Mouse (Mus musculus) retina, postnatal 7 days (tissue): Measurements from ENCODE around the gene Tctex1d4.
A peak's percentile ranks its signal among the peaks of the same experiment; 100 is the strongest.

Experiments
- DNase-seq: peaks from one replicate; pipeline ENCODE4 v3.0.0-alpha.2; 2012; ENCODE audit warnings: low read depth, low spot score

Tctex1d4 gene

DNA sequence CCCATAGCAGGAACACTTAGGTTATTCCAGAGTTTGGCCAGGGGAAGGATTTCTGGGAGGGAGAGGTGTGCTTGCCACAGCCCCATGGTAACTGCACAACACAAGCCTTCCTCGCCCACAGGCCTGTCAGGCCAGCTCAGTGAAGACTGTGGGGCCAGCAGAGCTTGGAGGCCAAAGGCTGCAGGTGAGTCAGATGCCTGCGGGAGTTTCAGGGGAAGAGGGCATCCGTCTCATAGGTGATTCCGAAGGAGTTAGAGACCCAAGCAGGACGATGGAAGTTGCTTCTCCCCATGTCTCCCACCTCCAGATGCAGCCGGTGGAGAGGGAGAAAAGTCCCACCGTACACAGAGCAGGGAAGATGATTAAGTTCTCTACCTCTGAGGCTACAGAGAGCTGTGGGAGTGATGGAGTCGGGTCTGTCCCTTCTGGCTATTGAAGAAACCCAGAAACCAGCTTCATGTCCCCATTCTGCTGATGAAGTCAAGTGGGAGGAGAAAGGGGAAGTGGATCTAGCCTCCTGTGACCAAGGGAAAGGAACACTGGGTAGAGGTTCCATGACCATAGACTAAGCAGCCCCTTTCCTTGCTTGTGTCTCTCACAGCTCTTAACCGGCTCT lies at the start of gene Tctex1d4:
Gene Tctex1d4 (plus strand): TSS at position 120 of the 616 bp plus-strand sequence.
- no peak for DNase-seq

GRCm38 (mm10) chr4:117087948-117088640 lies 38.5 kb upstream of the Tctex1d4 start:
- no peak for DNase-seq

GRCm38 (mm10) chr4:117090586-117090985 lies 36.0 kb upstream of the Tctex1d4 start:
- DNase-seq, result no peak

DNA sequence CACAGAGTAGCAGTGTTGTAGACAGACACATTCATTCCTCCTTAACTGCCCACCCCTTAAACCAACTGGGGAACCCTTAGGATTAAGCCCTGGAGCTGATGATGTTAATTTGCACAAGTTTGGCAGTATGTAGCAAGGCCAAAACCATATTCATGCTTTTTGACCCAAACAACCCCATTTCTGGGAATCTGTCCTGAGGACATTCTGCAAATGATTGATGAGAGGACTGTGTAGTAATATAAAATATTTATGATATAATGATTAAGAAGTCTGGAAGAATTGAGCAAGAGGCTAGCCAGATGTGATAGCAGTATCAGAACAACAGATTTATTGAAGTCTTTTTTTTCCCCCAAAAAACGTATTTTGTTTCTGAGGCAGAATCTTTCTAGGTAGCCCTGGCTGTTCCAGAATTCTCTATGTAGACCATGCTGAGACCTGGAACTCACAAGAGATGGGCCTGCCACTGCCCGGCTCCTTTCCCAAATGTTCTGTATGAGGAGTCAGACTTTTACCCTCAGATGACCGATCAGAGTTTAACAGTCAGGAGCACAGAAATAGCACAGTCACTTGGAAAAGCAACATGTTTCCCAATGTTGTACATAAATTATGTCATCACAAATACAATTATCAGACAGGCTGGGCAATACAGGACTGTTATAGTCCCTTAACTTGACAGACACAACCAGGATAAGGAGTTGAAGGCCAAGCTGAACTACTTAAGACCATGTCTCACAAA lies 31.8 kb upstream of the Tctex1d4 start:
- DNase-seq, result no peak

DNA sequence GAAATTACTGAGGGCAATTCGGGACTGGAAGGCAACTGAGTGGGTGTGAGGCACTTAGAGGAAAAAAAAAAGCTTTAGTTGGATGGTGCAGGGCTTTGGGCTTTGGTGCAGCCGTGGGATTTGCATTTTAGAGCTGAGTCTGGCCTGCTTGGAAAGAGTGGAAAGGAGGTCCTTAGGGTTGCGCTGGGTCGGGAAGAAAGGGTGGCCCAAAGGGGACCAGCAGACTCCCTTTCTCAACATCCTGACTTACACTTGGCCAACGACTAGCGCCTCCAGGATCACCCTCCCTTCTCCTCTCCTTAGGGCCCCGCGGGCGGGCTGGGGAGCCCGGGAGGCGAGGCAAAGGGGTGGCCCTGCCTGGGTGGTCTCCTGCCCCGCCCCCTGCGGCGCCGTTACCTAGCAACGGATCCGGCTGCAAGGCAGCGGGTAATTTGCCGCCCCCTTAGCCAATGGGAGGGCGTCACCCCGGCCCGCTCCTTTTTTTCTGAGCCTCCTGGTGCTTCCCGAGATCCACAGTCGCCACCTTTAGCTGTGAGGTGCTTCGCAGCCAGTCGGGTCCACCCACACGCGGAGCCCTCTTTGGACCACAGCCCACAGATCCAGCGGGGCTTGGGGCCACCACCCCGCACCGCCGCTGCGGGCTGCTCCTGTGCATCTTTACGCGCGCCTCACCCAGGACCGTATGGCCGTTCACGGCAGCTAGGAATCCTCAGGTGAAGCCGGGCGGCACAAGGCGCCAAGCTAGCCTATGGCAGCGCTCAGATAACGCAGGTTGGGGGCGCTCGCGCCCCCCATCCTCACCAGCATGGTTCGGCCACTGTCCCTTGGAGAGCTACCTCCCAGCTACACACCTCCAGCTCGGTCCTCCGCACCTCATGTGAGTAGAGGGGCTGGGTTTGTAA lies 30.8 kb upstream of the Tctex1d4 start, which contains the start of gene Ptch2:
Gene Ptch2 (plus strand): TSS at position 525 of the 902 bp plus-strand sequence.
- peak; percentile 32 for DNase-seq

DNA sequence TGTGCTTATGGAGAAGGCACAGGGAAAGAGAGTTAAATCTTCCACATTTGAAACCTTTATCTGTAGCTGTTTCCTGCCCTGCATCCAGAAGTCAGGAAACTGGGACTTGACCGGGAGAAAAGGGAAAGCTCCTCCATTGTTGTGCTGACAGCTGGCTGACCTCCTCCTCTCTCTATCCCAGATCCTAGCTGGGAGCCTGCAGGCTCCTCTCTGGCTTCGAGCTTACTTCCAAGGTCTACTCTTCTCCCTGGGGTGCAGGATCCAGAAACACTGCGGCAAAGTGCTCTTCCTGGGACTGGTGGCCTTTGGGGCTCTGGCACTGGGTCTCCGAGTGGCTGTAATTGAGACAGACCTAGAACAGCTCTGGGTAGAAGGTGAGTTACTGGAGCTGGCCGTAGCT lies 29.9 kb upstream of the Tctex1d4 start:
- no peak for DNase-seq

- no peak for DNase-seq
Measured at GRCm38 (mm10) chr4:117097969-117098763, 28.4 kb upstream of the Tctex1d4 start.

DNA sequence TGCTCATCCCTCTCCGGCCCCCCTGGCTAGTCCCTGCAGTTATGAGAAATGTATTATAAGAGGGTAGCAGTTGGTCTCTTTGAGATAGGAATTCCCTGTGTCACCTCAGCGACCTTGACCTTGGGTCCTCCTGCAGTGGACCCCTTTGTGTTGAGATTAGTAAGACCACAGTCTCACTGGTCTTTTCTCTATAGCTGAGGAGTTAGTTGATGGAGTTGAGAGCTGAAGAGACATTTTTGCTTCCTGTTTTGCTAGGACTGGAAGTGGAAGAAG lies 27.9 kb upstream of the Tctex1d4 start:
- DNase-seq, result no peak

GRCm38 (mm10) chr4:117100036-117100435 lies 26.6 kb upstream of the Tctex1d4 start:
- no peak for DNase-seq

DNA sequence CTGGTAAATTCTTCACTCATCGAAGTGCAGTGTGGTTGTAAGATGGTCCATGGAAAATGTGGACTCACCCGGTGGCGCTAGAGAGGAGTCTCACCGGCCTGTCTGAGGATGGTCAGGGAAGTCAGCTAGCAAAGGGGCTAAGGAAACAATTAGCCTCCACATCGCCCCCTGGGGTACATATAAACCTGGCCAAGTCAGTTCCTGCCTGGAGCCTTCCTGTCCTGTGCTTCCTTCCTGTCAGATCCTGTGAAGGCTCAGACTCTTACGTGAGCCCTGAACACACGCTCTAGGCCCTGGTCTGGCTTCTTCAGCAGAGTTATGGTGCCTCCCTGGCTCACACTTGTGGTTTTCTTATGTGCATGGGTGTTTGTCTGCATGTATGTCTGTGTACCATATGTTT lies 25.4 kb upstream of the Tctex1d4 start:
- DNase-seq, result no peak

- DNase-seq, result no peak
Measured at GRCm38 (mm10) chr4:117104672-117105071, 21.9 kb upstream of the Tctex1d4 start.

GRCm38 (mm10) chr4:117105127-117105526 lies 21.5 kb upstream of the Tctex1d4 start:
- DNase-seq, result no peak

- no peak for DNase-seq
Measured at GRCm38 (mm10) chr4:117107813-117108523, 18.6 kb upstream of the Tctex1d4 start.

GRCm38 (mm10) chr4:117108524-117108849 lies 18.1 kb upstream of the Tctex1d4 start:
- DNase-seq, result no peak

- DNase-seq, result no peak
Measured at GRCm38 (mm10) chr4:117109330-117109729, 17.3 kb upstream of the Tctex1d4 start.

DNA sequence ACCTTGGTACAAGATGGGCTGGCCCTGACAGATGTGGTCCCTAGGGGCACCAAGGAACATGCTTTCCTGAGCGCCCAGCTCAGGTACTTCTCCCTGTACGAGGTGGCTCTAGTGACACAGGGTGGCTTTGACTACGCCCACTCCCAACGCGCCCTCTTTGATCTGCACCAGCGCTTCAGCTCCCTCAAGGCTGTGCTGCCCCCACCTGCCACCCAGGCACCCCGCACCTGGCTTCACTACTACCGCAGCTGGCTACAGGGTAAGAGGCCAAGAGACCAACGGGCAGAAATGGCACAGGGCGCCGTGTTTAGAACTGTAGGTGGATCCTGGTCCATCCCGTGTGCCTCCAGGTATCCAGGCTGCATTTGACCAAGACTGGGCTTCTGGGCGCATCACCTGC lies 16.3 kb upstream of the Tctex1d4 start:
- DNase-seq, result no peak

- DNase-seq, result no peak
Measured at GRCm38 (mm10) chr4:117110985-117111384, 15.6 kb upstream of the Tctex1d4 start.

- DNase-seq, result no peak
Measured at GRCm38 (mm10) chr4:117113237-117113636, 13.4 kb upstream of the Tctex1d4 start.

GRCm38 (mm10) chr4:117115592-117115991 lies 11.0 kb upstream of the Tctex1d4 start:
- DNase-seq, result no peak

DNA sequence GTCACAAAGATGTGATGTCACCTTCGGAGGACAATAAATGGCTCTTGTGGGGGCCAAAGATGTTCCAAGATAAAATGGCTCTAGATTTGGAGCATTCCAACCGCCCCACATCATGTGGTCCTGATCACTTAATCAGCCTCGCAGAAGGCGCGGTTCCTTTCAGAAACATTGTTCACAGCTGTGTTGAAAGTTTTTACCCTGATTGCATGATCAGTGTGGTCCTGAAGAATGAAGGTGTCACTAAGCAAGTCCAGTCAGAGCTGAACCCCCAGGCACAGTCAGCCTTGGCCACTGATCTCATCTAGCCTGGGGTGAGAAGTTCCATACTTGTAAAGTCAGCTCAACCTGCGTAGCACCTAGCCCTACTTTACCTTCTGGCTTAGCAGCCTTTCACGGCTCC lies 8.7 kb upstream of the Tctex1d4 start:
- no peak for DNase-seq

GRCm38 (mm10) chr4:117119636-117120035 lies 7.0 kb upstream of the Tctex1d4 start:
- no peak for DNase-seq
